Mouse (Mus musculus) midbrain, embryonic 15.5 days (tissue): ENCODE data around the gene Sp6. TPM values are rescaled to one million over a fixed set of nuclear protein-coding genes. Genes with fewer than 3 reads are reported as not detected.

Experiments used
- microRNA-seq: library from miRNA; unstranded; fragments of <30 nt; microRNA quantifications from one replicate; pipeline ENCODE4, GENCODE M21; 2016
- polyA plus RNA-seq: library from polyadenylated mRNA; unstranded; fragments of >200 nt; fragmentation: Nextera tagmentation; extraction: Ambion mirVana; gene quantifications from 2 replicates; pipeline ENCODE4 v1.2.1, GENCODE M21; 2015

Sp6 gene
- polyA plus RNA-seq, 1 experiment from 2014 or later = not detected

Small RNA genes lying within 50 kb of the gene (microRNA-seq; reads per million reads assigned to microRNA genes)
- gene Mir8103 = 1.3 reads per million

Other genes with a start within 250 kb of the Sp6 start
- 47.2 and 51.1 TPM in 2 replicates for gene Snx11, start 235.8 kb upstream of the Sp6 start, polyA plus RNA-seq
- gene Cbx1, start 224.3 kb upstream of the Sp6 start, polyA plus RNA-seq = 70.6 and 76.7 TPM in 2 replicates
- 80.9 and 81.2 TPM in 2 replicates for gene Nfe2l1, start 183.4 kb upstream of the Sp6 start, polyA plus RNA-seq
- 19.9 and 20.5 TPM in 2 replicates for gene Copz2, start 163.5 kb upstream of the Sp6 start, polyA plus RNA-seq
- 88.2 and 91.7 TPM in 2 replicates for gene Cdk5rap3, start 96.9 kb upstream of the Sp6 start, polyA plus RNA-seq
- 0.17 and 0.30 TPM in 2 replicates for gene Prr15l, start 85.3 kb upstream of the Sp6 start, polyA plus RNA-seq
- 28.7 and 29.7 TPM in 2 replicates for gene Pnpo, start 69.4 kb upstream of the Sp6 start, polyA plus RNA-seq
- 16.2 and 17.3 TPM in 2 replicates for gene Sp2, start 30.4 kb upstream of the Sp6 start, polyA plus RNA-seq
- 15.0 and 16.4 TPM in 2 replicates for gene Scrn2, start 16.5 kb downstream of the Sp6 start, polyA plus RNA-seq
- gene Lrrc46, start 28.0 kb downstream of the Sp6 start, polyA plus RNA-seq = 3.4 and 3.8 TPM in 2 replicates
- 54.5 and 60.2 TPM in 2 replicates for gene Mrpl10, start 28.2 kb downstream of the Sp6 start, polyA plus RNA-seq
- 12.8 and 14.1 TPM in 2 replicates for gene Osbpl7, start 37.2 kb downstream of the Sp6 start, polyA plus RNA-seq
- gene Tbx21, start 101.9 kb downstream of the Sp6 start, polyA plus RNA-seq = 0.13 and 0.19 TPM in 2 replicates
- 11.7 and 12.1 TPM in 2 replicates for gene Tbkbp1, start 138.1 kb downstream of the Sp6 start, polyA plus RNA-seq
- gene Kpnb1, start 174.5 kb downstream of the Sp6 start, polyA plus RNA-seq = 33.8 and 34.6 TPM in 2 replicates